Mouse (Mus musculus) heart, postnatal 0 days (tissue): ENCODE results near the gene Cabp2.

Experiments used
- CTCF ChIP-seq: IDR thresholded peaks from 2 replicates; pipeline ENCODE4 v1.5.1; 2016; ENCODE audit warnings: antibody characterized with exemption, control low read depth, low read depth
- EP300 ChIP-seq: IDR thresholded peaks from 2 replicates; pipeline ENCODE4 v1.6.1; 2016; ENCODE audit warnings: antibody characterized with exemption, low read depth

- no peak for TF ChIP-seq CTCF
- no peak for TF ChIP-seq EP300
Observed at GRCm38 (mm10) chr19:4058581-4058980, 22.8 kb upstream of the Cabp2 start.
